Mouse (Mus musculus) liver, postnatal 0 days (tissue): ENCODE data around the gene Gm6890. TPM values are rescaled to one million over a fixed set of nuclear protein-coding genes. Genes with fewer than 3 reads are reported as not detected.
A peak's percentile ranks its signal among the peaks of the same experiment; 100 is the strongest.
"Not testable (repeated sequence)": the region's sequence is repeated elsewhere in the genome, so short reads cannot be mapped to it uniquely, and the experiment has no call there.

ENCODE experiments used
- ATAC-seq: fragments of 200-750 bp; cut with Nextera tagmentation; 2 replicates; pipeline ENCODE4 v1.8.0; 2017; ENCODE audit warnings: mild to moderate bottlenecking, moderate library complexity
- DNase-seq: peaks from one replicate; pipeline ENCODE4 v3.0.0-alpha.2; 2016
- H3K27ac ChIP-seq: fragments of 300-500 bp; sonication (generic); 2 replicates; pipeline ENCODE4 v1.5.1; 2014; ENCODE audit warnings: antibody characterized with exemption, moderate library complexity, mild to moderate bottlenecking, low read depth
- H3K27me3 ChIP-seq: fragments of 300-500 bp; sonication (generic); 2 replicates; pipeline ENCODE4 v1.6.1; 2014; ENCODE audit warnings: low read length, control low read depth, mixed read lengths; ENCODE audit not compliant: insufficient read depth
- H3K36me3 ChIP-seq: fragments of 300-500 bp; sonication (generic); replicated peaks from 2 replicates; pipeline ENCODE4 v1.6.1; 2014; ENCODE audit warnings: mild to moderate bottlenecking, control low read depth, low read length, moderate library complexity, mixed read lengths; ENCODE audit not compliant: insufficient read depth
- H3K4me1 ChIP-seq: fragments of 300-500 bp; sonication (generic); 2 replicates; pipeline ENCODE4 v1.6.1; 2014; ENCODE audit warnings: antibody characterized with exemption, mild to moderate bottlenecking, control low read depth; ENCODE audit not compliant: insufficient read depth
- H3K4me2 ChIP-seq: fragments of 300-500 bp; sonication (generic); 2 replicates; pipeline ENCODE4 v1.6.1; 2014; ENCODE audit warnings: low read depth, mild to moderate bottlenecking, low read length, moderate library complexity, mixed read lengths
- H3K4me3 ChIP-seq: fragments of 300-500 bp; sonication (generic); 2 replicates; pipeline ENCODE4 v1.5.1; 2014; ENCODE audit warnings: low read depth, low read length
- H3K9ac ChIP-seq: fragments of 300-500 bp; sonication (generic); replicated peaks from 2 replicates; pipeline ENCODE4 v1.6.1; 2014; ENCODE audit warnings: mild to moderate bottlenecking, moderate library complexity
- H3K9me3 ChIP-seq: fragments of 300-500 bp; sonication (generic); 2 replicates; pipeline ENCODE4 v1.6.1; 2016; ENCODE audit warnings: mild to moderate bottlenecking, control low read depth, low read length, mixed read lengths
- CTCF ChIP-seq: sonication (generic); IDR thresholded peaks from 2 replicates; pipeline ENCODE4 v1.5.1; 2016; ENCODE audit warnings: antibody characterized with exemption, low read depth
- WGBS: fragments of 180-500 bp; shearing (Covaris S2); extraction: QIAGEN DNeasy Blood & Tissue Kit; methylation state at CpG from one replicate; pipeline ENCODE4 v1.1.7; 2014; ENCODE audit not compliant: insufficient replicate concordance; 5-methylcytosine and 5-hydroxymethylcytosine counted together
- polyA plus RNA-seq: library from polyadenylated mRNA; unstranded; fragments of >200 nt; fragmentation: Nextera tagmentation; extraction: Ambion mirVana; gene quantifications from 2 replicates; pipeline ENCODE4 v1.2.1, GENCODE M21; 2015

The Gm6890 gene
- polyA plus RNA-seq, result not detected in 2 replicates

- H3K9ac ChIP-seq, ATAC-seq, H3K4me1 ChIP-seq, H3K4me3 ChIP-seq, H3K9me3 ChIP-seq, H3K27me3 ChIP-seq, H3K36me3 ChIP-seq, H3K4me2 ChIP-seq, H3K27ac ChIP-seq, DNase-seq: not testable (repeated sequence)
- 76% methylated on average over 8 of the region's 9 CpGs for WGBS
Measured at GRCm38 (mm10) chrX:74740627-74741026, at the start of gene Gm6890. Gene Gm6890 (plus strand): TSS chrX:74740927.

GRCm38 (mm10) chrX:74726195-74726594 is 14.5 kb upstream of the Gm6890 start:
- H3K9ac ChIP-seq, H3K4me1 ChIP-seq, H3K9me3 ChIP-seq, DNase-seq, H3K27ac ChIP-seq, ATAC-seq, H3K27me3 ChIP-seq, H3K4me2 ChIP-seq, H3K36me3 ChIP-seq, H3K4me3 ChIP-seq: not testable (repeated sequence)
- 78% methylated on average over 4 of the region's 10 CpGs for WGBS

GRCm38 (mm10) chrX:74770715-74771114 is 30.0 kb downstream of the Gm6890 start:
- H3K9me3 ChIP-seq, DNase-seq: not testable (repeated sequence)
- WGBS, result no CpG with 5 or more reads among the region's 1 CpGs

More at GRCm38 (mm10) chrX:74770715-74771114, 30.0 kb downstream of the Gm6890 start:
- ATAC-seq, H3K27me3 ChIP-seq, H3K36me3 ChIP-seq, H3K9ac ChIP-seq, H3K4me3 ChIP-seq, H3K4me2 ChIP-seq, H3K27ac ChIP-seq, H3K4me1 ChIP-seq: not testable (repeated sequence)
- TF ChIP-seq CTCF, result peak; percentile 27; the same call in 1 of the 2 replicates

Other genes starting within 250 kb of the Gm6890 start
- gene Olfr1326-ps1, start 166.0 kb upstream of the Gm6890 start, polyA plus RNA-seq, result not detected in 2 replicates
- gene Olfr1325, start 148.2 kb upstream of the Gm6890 start, polyA plus RNA-seq, result not detected in 2 replicates
- 0.05 and 0.13 TPM in 2 replicates for gene Gm5640, start 95.3 kb upstream of the Gm6890 start, polyA plus RNA-seq
- not detected in 2 replicates for gene Gm5936, start 96.3 kb downstream of the Gm6890 start, polyA plus RNA-seq